Mouse (Mus musculus) adrenal gland, adult 2 months (tissue): ENCODE measurements at regions not wholly inside any gene's neighbourhood (a gene's known extent, or its start where the extent isn't known, plus 50 kb on each side); places are given as distances from the start of the nearest gene placed in this dataset.
A peak's percentile ranks its signal among the peaks of the same experiment; 100 is the strongest.

ENCODE experiments used
- DNase-seq: peaks from one replicate; pipeline ENCODE4 v3.0.0; 2021

- no peak for DNase-seq
These were observed 60.4 kb downstream of the Dact1 start for GRCm38 (mm10) chr12:71370091-71370490.

DNA sequence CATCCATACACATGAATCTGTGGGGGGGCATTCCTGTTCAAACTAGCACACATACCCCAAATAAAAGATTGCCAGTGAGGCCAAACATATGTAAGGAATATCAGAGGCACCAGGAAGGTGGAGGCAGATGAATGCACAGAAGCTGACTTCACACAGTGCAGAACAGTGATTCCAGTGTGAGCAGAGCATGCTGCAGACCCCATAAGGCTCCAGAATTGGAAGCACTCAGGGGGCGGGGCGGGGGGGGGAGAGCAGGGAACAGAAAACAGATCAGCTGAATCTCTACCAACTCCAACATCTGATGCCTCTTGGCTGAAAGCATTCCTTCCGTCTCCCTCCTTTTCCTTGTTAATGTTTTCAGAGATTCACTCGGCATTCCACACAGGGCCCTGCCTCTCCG lies 62.3 kb downstream of the Dact1 start:
- no peak for DNase-seq

DNA sequence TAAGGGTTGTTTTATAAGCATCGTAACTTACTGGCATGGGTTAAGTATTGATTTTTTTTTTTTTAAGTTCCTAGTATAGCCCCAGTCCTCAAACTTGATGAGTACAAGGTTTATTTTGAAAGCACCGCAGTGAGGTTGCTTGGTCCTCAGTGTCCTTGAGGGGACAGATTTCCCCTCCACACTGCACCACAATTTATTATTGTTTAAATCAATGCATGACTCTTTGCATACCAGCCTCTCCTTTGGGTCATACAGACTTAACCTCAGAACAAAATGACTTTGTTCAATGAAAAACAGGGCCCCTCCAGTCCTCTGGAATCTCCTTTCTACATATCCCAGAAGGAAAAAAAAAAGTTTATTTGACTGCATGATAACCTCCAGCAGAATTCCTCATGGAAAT lies 63.9 kb downstream of the Dact1 start:
- no peak for DNase-seq

DNA sequence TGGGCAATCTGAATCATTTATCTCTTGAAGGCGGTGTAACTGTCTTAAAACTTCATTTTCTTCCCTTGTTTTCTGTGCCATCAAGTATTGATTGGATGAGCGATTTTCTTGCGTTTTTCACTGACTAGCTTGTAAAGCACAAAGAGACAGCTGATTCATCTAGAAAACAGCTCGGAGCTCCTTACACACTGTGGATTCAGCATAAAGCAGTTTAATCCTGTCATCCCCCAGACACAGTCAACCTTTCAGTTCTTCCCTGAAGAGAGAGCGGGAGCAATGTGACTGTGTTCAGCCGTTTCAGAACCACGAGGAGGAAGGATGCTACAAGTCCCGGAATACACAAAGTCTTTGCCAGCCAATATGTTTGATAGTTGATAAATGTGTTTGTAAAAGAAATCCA lies 66.8 kb downstream of the Dact1 start:
- DNase-seq, result peak; percentile 21

- peak; percentile 41 for DNase-seq
These were observed 67.3 kb downstream of the Dact1 start for GRCm38 (mm10) chr12:71376966-71377365.

- DNase-seq, result no peak
These were observed 70.1 kb downstream of the Dact1 start for GRCm38 (mm10) chr12:71379626-71380423.

DNA sequence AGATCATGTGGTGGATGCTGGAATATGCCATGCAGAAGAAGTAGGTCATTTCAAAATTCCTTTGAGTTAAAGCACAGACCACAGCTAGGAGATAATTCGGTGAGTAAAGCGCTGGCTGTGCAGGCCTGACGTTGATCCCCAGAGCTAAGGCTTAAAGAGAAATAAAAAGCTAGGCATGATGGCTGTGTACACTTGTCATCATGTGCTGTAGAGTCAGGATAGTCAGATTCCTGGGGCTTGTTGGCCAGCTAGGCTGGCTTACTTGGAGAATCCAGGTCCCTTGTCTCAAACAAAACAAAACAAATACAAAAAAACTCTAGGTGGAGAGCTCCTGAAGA lies 70.7 kb downstream of the Dact1 start:
- DNase-seq, result no peak

DNA sequence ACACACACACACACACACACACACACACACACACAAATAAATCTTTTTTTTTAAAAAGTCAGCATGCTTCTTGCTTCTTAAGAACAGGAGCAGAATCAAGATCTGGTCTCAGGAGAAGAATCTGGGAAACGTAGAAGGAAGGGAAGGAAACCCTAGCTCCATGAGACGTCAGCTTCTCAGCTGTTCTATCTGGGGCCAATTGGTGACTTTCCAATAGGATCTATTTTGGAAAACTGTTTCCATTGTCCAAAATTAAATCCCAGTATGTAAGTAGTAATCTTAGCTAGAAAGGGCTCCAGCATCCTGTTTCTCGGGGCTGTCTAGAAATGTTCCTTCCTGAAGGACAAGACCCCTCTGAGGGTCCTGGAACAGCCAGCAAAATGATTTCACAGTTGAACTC lies 76.6 kb downstream of the Dact1 start:
- no peak for DNase-seq

DNA sequence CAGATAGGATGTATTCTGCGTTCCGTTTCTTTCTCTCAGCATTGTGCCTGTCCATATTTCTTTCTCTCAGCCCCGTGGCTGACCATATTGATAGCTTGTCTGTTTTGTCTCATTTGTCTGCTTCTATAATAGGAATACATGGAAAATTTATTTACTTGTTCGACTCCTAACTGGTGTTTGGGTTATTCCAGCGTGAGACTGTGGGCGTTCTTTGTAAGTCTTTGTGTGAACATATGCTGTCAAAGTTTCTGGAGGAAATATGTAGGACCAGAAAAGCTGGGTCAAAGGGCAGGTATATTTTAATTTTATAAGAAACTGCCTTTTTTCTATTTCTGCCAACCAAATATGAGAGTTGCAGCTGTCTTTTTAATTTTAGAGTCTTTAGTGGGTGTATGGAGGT lies 81.8 kb downstream of the Dact1 start:
- no peak for DNase-seq

GRCm38 (mm10) chr12:71393752-71394151 lies 84.1 kb downstream of the Dact1 start:
- no peak for DNase-seq

GRCm38 (mm10) chr12:71397456-71397855 lies 87.8 kb downstream of the Dact1 start:
- DNase-seq, result no peak

DNA sequence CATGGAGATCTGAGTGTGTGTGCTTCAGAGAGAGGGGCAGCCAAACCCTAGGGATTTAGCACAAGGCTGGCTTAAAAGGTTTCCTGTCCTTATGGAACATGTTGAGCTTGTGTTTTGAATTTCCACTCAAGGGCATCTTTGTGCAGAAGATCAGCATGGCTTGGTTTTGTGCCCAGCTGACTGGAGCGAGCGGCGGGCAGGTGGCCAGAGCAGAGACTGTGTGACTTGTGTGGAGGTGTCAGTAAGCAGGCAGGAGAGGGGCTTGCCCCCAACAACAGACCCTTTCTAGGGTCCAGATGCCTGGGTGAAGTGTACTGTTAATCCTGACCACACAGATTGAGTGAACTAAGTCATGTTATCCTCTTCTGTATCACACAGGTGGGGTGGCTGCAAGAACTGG lies 89.0 kb downstream of the Dact1 start:
- DNase-seq, result peak; percentile 30

DNA sequence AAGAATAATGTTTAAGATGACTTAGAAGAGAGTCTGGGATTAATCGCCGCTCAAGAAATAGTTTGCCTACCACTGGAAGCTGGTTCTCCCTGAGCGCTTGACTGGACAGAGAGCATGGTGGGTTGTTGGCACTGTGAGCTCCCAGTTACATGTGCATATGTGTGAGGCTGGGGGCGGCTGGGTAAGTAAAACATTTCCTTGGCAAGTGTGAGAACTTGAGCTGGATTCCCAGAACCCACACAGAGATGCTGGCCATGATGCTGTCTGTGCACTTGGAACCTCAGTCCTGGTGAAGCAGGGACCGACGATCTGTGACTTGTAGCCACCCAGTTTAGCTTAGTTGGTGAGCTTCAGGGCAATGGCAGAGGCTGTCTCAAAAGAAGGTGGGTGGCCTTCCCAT lies 90.5 kb downstream of the Dact1 start:
- no peak for DNase-seq

DNA sequence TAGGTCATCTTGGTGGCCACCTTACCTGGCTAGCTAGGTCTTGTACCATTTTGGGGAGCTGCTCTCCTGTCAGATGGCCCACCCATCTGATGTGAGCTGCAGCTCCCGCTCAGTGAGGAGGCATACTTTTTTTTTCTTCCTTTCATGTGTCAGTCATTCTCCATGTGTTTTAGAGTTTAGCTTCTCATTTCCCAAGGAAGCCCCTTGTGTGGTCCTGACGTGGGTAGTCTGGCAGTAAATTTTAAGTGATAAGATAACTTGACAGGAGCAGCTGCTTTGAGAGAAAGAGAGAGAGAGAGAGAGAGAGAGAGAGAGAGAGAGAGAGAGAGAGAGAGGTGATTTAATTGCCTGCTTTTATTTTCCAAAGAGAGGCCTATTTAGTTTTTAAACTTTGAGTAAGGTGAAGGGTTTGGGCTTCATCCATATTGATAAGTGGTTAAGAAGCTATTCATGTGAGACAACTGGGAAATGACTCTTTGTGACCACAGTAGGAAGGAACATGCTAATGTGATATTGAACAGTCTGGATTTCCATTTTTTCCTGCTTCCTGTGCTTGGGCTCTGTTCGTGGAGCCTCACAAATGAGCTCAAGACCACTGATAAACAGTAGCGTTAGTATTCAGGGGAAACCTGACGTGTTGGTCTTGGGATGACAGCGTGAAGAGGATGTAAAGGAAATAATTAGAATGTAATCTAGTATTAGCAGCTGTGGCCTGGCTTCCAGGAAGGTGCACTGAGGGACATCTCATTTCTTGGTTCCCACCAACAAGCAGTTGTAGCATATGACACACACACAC lies 92.1 kb downstream of the Dact1 start:
- no peak for DNase-seq

DNA sequence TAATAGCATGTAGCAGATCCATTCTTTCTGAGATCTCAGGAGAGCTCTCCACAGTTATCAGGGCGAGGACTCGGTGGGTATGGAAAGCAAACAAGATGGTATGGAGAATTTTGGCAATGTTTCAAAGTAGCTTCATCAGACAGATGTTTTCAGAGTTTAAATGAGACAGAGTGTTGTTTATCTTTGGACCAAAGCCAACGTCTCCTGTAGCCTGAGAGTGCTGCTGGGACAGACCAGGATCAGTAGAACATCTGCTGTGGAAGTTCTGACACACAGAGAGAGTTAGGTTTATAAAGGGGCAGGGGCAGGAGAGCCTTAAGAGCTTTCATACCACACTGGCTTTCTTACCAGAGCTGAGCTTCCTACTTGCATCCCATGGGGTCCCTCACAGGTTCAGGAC lies 97.6 kb downstream of the Dact1 start:
- no peak for DNase-seq

- no peak for DNase-seq
These were observed 98.8 kb downstream of the Dact1 start for GRCm38 (mm10) chr12:71408396-71409050.

DNA sequence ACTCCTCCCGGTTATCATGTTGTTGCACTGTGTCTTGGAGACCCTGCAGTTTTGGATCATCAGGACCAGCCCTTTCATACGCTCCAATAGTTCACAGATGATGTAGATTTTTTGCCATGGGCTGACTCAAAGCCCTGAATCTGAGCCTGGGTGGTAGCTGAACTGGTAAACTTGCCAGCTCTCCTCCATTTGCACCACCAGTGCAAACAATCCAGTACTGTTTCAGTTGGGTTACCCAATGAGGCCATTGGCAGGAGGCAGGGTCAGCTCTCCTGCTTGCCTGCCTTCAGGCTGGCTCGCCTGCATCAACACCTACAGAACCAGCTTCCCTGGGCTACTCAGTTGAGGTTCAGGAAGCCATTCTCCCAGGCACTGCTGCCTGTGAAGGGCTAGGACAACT lies 102.6 kb downstream of the Dact1 start:
- DNase-seq, result no peak

GRCm38 (mm10) chr12:71416968-71417367 lies 107.3 kb downstream of the Dact1 start:
- DNase-seq, result no peak

DNA sequence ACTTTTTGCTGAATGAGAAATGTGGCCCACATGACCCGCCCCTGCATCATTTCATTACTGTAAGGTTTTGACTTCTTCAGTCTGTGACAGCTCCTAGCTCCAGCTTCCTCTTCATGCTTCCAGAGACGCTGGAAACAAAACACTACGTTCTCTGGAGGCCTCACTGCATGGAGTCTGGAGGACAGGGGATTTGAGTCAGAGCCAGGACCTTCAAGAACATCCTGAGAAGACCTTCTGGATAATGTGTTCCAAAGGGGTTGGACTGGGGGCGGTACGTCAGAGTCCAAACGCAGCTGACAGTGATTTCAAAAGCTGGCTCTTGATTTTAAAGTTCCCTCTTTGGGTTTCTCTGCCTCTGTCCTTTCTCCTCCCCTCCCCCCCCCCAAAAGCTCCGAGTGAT lies 108.5 kb downstream of the Dact1 start:
- no peak for DNase-seq

DNA sequence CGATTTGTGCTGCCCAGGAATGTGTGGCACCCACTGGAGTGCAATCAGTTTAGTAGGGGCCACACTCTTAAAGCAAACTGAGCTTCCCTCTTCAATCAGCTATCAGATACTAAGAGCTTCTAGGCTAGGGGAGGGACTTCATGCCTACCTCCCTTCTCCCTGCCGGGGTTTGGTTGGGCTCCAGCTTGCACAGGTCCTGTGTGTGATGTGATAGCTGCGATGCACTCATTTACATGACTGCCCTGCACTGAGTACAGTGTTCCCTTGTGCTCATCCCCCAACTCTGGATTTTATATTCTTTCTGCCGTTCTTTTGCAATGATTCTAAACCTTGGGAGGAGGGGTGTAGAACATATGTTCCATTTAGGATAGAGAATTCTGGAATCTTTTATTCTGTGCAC lies 109.5 kb downstream of the Dact1 start:
- DNase-seq, result no peak

GRCm38 (mm10) chr12:71426023-71426719 lies 116.5 kb downstream of the Dact1 start:
- no peak for DNase-seq

- no peak for DNase-seq
These were observed 118.3 kb downstream of the Dact1 start for GRCm38 (mm10) chr12:71427974-71428373.
